Mouse (Mus musculus): ENCODE results near the gene Plekho1. TPM values are rescaled to one million over a fixed set of nuclear protein-coding genes. Genes with fewer than 3 reads are reported as not detected.

Plekho1 gene
- total RNA-seq, 2 experiments from 2014 or later: 20.9 to 32.2 TPM

DNA sequence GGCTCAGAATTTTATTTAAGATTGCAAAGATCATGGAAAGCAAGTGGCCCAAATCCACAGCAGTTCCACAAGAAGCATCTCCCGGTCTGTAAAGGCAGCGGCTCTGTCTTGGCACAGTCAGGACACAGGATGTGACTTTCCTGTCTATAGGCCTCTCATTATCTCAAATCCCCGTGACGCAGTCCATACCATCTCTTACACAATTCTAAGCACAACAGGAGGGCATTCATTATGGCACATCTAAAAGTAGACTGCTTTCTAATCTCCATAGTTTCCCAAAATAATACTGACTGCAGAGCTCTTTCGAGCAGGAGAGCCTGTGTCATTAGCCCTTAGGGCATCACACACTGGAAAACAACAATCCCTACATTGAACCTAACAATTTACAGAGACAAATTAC lies 17.0 kb upstream of the Plekho1 start:
- no peak for DNase-seq (ENCODE audit: low spot score in 2 of 2)

GRCm38 (mm10) chr3:96008463-96008862 lies 12.7 kb upstream of the Plekho1 start:
- no peak for DNase-seq (ENCODE audit: low spot score in 2 of 2)

GRCm38 (mm10) chr3:96001560-96001959 lies 5.8 kb upstream of the Plekho1 start:
- DNase-seq (ENCODE audit: low spot score in 2 of 2): no peak

- DNase-seq (ENCODE audit: low spot score in 2 of 2): no peak
Measured at GRCm38 (mm10) chr3:96000921-96001501, 5.2 kb upstream of the Plekho1 start.

DNA sequence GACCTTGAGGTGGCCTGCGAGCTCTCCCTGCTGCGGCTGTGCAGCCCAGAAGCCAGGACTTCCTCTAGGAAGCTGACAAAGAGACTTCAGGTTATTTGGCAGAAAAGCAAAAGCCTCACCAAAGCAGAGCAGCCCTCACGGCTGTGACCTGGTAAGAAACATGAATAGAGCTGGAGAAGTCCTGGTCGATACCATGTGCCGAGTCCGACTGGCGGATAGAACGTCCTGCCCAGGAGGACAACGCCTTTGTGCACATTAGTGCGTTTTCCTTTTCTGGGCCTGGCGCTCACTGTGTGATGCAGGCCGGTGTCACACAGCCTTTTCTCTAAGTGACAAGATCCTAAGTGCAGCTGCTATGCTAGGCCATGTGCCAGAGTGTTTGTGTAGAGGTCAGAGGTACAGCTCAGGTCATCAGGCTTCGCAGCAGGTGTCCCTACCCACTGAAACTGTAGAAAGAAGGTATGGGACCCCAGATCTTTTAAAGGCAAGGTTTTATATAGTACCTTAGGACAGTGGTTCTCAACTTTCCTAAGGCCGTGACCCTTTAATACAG lies 4.4 kb upstream of the Plekho1 start:
- no peak for DNase-seq (ENCODE audit: low spot score in 2 of 2)

GRCm38 (mm10) chr3:95999308-96000079 lies 3.7 kb upstream of the Plekho1 start:
- DNase-seq (ENCODE audit: low spot score in 2 of 2): no peak

GRCm38 (mm10) chr3:95997203-95997721 lies 1.5 kb upstream of the Plekho1 start:
- no peak for DNase-seq (ENCODE audit: low spot score in 2 of 2)

GRCm38 (mm10) chr3:95996451-95997073 lies 761 bp upstream of the Plekho1 start:
- no peak for DNase-seq (ENCODE audit: low spot score in 2 of 2)

DNA sequence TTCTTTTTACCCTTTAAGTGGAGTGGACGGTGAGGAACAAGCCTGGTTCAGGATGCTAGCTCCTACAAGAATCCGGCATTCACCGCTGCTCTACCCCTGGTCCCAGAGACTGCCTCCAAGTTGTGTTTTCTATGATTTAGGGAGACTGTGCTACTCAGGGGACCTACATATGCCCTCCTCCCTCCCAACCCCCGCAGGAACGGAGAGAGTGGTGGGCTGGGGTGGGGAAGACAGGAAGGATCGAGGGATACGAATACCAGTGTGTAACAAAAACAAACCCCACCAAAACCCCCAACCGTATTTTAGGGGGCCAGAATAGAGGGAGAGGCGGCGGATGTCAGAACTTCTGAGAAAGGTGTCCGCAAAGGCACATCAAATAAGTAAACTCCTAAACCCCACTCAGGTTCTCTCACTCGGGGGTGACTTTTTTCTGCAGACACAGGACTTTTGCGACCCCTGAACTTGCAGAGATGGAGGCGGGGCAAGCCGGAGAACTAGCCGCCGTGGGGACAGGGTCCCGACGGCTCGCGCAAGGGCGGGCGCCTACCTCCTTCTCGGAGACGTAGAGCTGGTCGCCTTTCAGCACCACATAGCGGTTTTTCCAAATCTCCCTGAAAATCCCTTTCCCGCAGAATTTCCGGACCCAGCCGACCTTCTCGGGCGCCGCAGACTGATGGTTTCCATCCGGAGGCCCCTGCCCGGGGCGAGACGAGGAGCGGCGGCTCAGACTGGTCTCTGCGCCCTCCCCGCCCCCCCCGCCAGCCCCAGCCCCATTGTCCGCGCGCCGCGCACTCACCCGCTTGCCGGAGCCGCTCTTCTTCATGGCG lies 613 bp downstream of the Plekho1 start:
- DNase-seq (ENCODE audit: low spot score in 2 of 2): peak; percentile 30 to 44

DNA sequence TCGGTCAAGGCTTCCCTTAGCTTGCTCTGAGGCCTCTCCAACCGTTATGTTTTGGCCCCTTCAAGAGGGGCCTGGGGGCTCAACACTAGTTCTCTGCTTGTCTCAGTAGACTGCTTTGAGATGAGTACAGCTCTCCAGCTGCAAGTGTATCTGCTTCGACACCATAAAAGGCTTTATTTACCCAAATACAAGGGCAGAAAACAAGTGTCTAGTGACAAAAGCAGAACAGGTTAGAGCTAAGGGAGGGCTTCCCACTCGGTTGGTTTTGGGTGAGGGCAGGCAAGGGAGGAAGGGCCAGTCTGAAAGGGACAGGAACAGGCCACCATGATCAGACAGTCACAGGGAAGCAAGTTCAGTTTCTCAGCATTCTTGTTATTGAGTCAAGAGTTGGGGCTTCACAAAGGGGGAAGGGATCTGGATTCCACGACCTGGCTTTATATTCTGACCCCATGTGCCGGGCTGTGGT lies 1.4 kb downstream of the Plekho1 start:
- DNase-seq (ENCODE audit: low spot score in 2 of 2): no peak

DNA sequence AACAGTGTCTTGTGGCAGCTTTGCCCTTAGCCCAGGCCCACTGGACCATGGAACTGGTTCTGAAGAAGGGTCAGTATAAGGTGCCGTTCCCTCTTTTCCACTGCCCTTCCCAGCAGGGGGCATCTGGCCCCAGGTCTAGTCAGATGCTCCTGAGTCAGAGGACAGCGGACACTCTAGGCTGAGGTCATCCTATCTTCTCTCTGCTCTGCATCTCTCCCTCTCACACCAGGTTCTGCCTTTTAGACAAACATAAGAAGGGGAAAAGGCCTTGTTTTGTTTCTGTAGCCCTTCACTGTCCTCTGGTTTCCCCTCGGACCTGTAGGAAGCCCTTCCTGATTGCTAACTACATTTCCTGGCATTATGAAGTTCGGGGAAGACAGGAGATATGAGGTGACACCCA lies 1.9 kb downstream of the Plekho1 start:
- DNase-seq (ENCODE audit: low spot score in 2 of 2): no peak

DNA sequence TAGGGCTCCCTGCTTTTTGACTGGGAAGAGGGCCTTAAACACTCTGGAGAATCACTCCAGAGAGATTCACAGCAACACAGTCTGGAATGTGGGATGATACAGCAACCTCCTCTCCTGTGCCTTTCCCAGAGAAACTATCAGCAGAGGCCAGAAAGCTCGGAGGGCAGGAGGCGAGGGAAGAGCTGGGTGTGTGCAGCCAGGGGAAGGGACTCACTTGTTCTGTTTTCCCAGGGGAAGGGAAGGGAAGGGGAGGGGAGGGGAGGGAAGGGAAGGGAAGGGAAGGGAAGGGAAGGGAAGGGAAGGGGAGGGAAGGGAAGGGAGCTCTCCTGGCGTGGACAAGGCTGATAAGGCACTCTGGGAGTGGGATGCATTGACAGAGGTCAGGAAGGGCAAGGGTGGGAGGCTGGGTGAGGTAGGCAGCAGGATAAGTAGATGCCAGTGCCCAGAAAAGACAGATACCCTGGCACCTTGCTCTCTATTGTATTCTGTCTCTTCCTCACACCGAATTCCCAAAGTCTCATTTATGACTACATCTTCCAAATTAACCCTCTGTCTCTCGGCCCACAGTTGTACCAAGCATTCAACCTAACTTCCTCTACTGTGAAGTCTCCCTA lies 2.7 kb downstream of the Plekho1 start:
- no peak for DNase-seq (ENCODE audit: low spot score in 2 of 2)

- DNase-seq (ENCODE audit: low spot score in 2 of 2): no peak
Measured at GRCm38 (mm10) chr3:95990413-95990941, 5.3 kb downstream of the Plekho1 start.

DNA sequence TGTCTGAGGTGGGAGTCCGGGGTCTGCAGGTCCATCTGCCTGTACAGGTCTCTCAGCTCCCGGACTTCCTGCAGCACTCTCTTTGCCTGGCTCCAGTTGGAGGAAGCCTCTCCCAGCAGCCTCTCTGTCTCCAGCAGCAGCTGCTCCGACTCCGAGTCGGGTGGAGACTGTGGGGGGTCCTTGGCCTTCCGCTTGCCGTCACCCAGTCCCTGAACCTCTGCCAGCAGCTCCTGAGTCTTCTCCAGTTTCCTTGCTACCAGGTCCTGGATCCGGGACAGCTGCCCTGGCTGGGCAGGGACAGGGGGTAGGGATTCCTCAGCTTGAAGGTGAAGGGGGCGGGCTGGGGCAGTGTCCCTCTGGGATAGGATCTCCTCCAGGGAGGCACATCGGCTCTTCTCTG lies 6.8 kb downstream of the Plekho1 start:
- DNase-seq (ENCODE audit: low spot score in 2 of 2): no peak

- no peak for DNase-seq (ENCODE audit: low spot score in 2 of 2)
Measured at GRCm38 (mm10) chr3:95988138-95988537, 7.7 kb downstream of the Plekho1 start.

DNA sequence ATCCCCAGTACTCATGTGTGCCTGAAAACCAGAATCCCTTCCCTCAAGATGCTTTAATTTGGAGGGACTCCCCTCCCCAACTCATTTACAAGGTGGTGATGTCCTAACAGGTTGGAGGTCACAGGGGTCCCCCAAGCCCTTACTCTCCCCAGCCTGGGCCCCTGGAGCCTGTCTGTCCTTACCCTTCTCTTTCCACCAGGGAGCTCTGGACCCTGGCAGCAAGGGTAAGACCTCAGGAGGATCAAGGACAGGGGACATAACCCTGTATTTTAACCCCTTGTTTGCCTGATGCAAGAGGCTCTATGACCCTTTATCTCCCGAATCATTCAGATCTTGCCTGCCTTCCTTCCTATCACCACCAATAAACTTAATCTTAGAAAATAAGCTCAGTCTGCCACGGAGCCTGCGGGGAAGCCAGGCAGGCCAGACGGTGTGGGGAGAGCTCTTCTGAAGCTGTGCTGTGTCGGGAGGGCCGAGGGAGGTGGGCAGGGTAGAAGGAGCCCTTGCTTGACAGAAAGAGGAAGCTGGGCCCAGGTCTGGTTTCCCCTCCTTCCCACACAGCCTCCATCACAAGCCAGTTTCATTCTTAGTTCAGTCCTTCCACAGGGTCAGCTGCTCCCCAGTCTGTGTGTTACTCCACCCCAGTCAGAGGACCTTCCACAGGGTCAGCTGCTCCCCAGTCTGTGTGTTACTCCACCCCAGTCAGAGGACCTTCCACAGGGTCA lies 8.3 kb downstream of the Plekho1 start:
- DNase-seq (ENCODE audit: low spot score in 2 of 2): no peak

DNA sequence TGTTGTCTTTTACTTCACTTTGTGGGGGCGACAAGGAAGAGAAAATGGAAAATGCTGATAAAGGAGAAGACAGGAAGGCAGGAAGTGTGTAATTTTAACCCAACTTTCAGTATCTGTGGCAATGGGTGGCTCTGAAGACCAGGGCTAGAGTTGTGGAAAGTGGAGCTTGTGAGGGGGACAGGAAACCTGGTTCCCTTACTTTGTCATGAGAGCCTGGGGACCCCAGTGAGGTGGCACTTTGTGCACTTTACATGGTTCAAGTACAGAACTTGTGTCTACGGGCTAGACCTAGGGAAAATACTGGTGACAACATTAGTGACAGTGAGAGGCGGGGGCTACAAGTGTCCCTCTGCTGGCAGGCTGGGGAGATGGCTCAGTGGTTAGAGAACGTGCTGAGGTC lies 8.8 kb downstream of the Plekho1 start:
- no peak for DNase-seq (ENCODE audit: low spot score in 2 of 2)

- DNase-seq (ENCODE audit: low spot score in 2 of 2): no peak
Measured at GRCm38 (mm10) chr3:95986001-95986622, 9.7 kb downstream of the Plekho1 start.

All from adrenal gland, adult 18-20 months (tissue).